ENCODE assay signal across 24 mouse cellular contexts in genomic region chr17:75208164-75208698, GRCm38 (mm10).
DNase-seq lines count a peak whose midpoint lies in the region; ATAC-seq lines count a peak whose summit lies in the region.
"Had no signal": no experiment of that assay in that cellular context is flagged by ENCODE, and none has a peak within 500 bp of the region (broad histone marks: within the 10 kb centered on the region; RNA-seq: fewer than 3 reads in every experiment).

No protein-coding gene starts in this region.

- 33% methylated on average over 7 of the region's 7 CpGs for WGBS in intestine, embryonic 14.5 days
- WGBS in intestine, embryonic 16.5 days: 42% methylated on average over 7 of the region's 7 CpGs
- WGBS in kidney, embryonic 16.5 days: 37% methylated on average over 7 of the region's 7 CpGs

- no peaks in the 10 kb centered on the region for H3K9me3 ChIP-seq in intestine, embryonic 14.5 days (ENCODE audit: control insufficient read depth, low read length)
- H3K9me3 ChIP-seq in intestine, embryonic 16.5 days (ENCODE audit: control insufficient read depth, low read length): no peaks in the 10 kb centered on the region
- H3K9me3 ChIP-seq in kidney, embryonic 16.5 days (ENCODE audit: low read length): 0 out of 2 replicates have a peak, but pooled peaks cover 4% of the 10 kb centered on the region
- H3K9me3 ChIP-seq: forebrain, embryonic 10.5 days; forebrain, embryonic 13.5 days; hindbrain, embryonic 12.5 days; hindbrain, embryonic 15.5 days had no signal

- no peak overlapping the region for H3K4me2 ChIP-seq in intestine, embryonic 14.5 days (ENCODE audit: low read length)
- no peak overlapping the region for H3K4me2 ChIP-seq in intestine, embryonic 16.5 days (ENCODE audit: low read depth, low read length)
- no peak overlapping the region for H3K4me2 ChIP-seq in kidney, embryonic 16.5 days (replicated peaks; ENCODE audit: low read depth, low read length)
- H3K4me2 ChIP-seq: forebrain, embryonic 13.5 days; heart, embryonic 11.5 days; hindbrain, embryonic 12.5 days; hindbrain, embryonic 15.5 days had no signal

- H3K27me3 ChIP-seq in intestine, embryonic 14.5 days (replicated peaks; ENCODE audit: control insufficient read depth, insufficient read depth, low read length): no peaks in the 10 kb centered on the region
- no peaks in the 10 kb centered on the region for H3K27me3 ChIP-seq in intestine, embryonic 16.5 days (replicated peaks; ENCODE audit: control insufficient read depth, insufficient read depth, low read length)
- no peaks in the 10 kb centered on the region for H3K27me3 ChIP-seq in kidney, embryonic 16.5 days (ENCODE audit: insufficient read depth, low read length)
- H3K27me3 ChIP-seq: forebrain, embryonic 13.5 days; hindbrain, embryonic 12.5 days; hindbrain, embryonic 15.5 days had no signal

- no peak for DNase-seq in intestine, embryonic 14.5 days (ENCODE audit: low spot score)
- no peak for DNase-seq in kidney, adult 11 months
- peak; percentile 36 for DNase-seq in kidney, postnatal 14 days
- no peak for DNase-seq in kidney, postnatal 36 days
- DNase-seq in mesoderm, embryonic 11.5 days (ENCODE audit: low read depth, low spot score): peak; percentile 40
- no peak for DNase-seq in adrenal gland, postnatal 10 days
- DNase-seq: adrenal gland, adult 2 months; adrenal gland, postnatal 25 days; cerebellum, adult 11-12 months; cerebellum, adult 8-10 months; cerebellum, postnatal 10 days; cerebellum, postnatal 36 days; gastrocnemius, adult 2 months; gastrocnemius, postnatal 14 days; heart, adult 11 months had no signal

- ATAC-seq in intestine, embryonic 14.5 days (replicated peaks; ENCODE audit: low FRiP score, low TSS enrichment, low read depth): peak; percentile 66; the same call in 1 of the 2 replicates
- ATAC-seq in intestine, embryonic 16.5 days: no peak
- ATAC-seq in kidney, embryonic 16.5 days (ENCODE audit: low FRiP score, low TSS enrichment): peak; percentile 72; the same call in 1 of the 2 replicates
- ATAC-seq: CD4-positive, CD25-positive, alpha-beta regulatory T cell, adult 4 months; forebrain, embryonic 13.5 days; forebrain, embryonic 16.5 days had no signal

- H3K27ac ChIP-seq in intestine, embryonic 14.5 days (ENCODE audit: low read depth): no peak overlapping the region
- no peak overlapping the region for H3K27ac ChIP-seq in intestine, embryonic 16.5 days (ENCODE audit: low read length)
- peak overlapping the region; percentile 65 for H3K27ac ChIP-seq in kidney, embryonic 16.5 days (ENCODE audit: low read length)
- H3K27ac ChIP-seq: forebrain, embryonic 10.5 days; forebrain, embryonic 13.5 days; gastrocnemius, adult 2 months; hindbrain, embryonic 12.5 days; hindbrain, embryonic 15.5 days had no signal

- no peak overlapping the region for H3K9ac ChIP-seq in intestine, embryonic 14.5 days (ENCODE audit: low read length)
- H3K9ac ChIP-seq in intestine, embryonic 16.5 days (ENCODE audit: low read depth, low read length): no peak overlapping the region
- no peak overlapping the region for H3K9ac ChIP-seq in kidney, embryonic 16.5 days (replicated peaks; ENCODE audit: low read length)
- H3K9ac ChIP-seq: forebrain, embryonic 13.5 days; hindbrain, embryonic 12.5 days; hindbrain, embryonic 15.5 days had no signal

- no peak overlapping the region for H3K4me3 ChIP-seq in intestine, embryonic 14.5 days (ENCODE audit: low read depth, low read length)
- no peak overlapping the region for H3K4me3 ChIP-seq in intestine, embryonic 16.5 days (ENCODE audit: low read length)
- H3K4me3 ChIP-seq in kidney, embryonic 16.5 days (ENCODE audit: low read length): no peak overlapping the region
- H3K4me3 ChIP-seq: forebrain, embryonic 10.5 days; forebrain, embryonic 13.5 days; gastrocnemius, adult 2 months; hindbrain, embryonic 12.5 days; hindbrain, embryonic 15.5 days had no signal

- H3K36me3 ChIP-seq in intestine, embryonic 14.5 days (ENCODE audit: control insufficient read depth, insufficient read depth, low read length): no peaks in the 10 kb centered on the region
- no peaks in the 10 kb centered on the region for H3K36me3 ChIP-seq in intestine, embryonic 16.5 days (ENCODE audit: control insufficient read depth, insufficient read depth, low read length)
- H3K36me3 ChIP-seq in kidney, embryonic 16.5 days (ENCODE audit: insufficient read depth, low read length): no peaks in the 10 kb centered on the region; the same call in 1 of the 2 replicates
- H3K36me3 ChIP-seq: forebrain, embryonic 10.5 days; hindbrain, embryonic 12.5 days; hindbrain, embryonic 15.5 days had no signal

- no peaks in the 10 kb centered on the region; the same call in 1 of the 2 replicates for H3K4me1 ChIP-seq in intestine, embryonic 14.5 days (replicated peaks; ENCODE audit: control insufficient read depth, insufficient read depth, low read length)
- H3K4me1 ChIP-seq in intestine, embryonic 16.5 days (ENCODE audit: control insufficient read depth, insufficient read depth, low read length): no peaks in the 10 kb centered on the region
- peaks cover 36% of the 10 kb centered on the region for H3K4me1 ChIP-seq in kidney, embryonic 16.5 days (ENCODE audit: insufficient read depth, low read length)
- H3K4me1 ChIP-seq: forebrain, embryonic 13.5 days; hindbrain, embryonic 12.5 days; hindbrain, embryonic 15.5 days had no signal

Comparison
In these comparisons a context has a peak if more than half of its experiments do, and no peak if none do; other contexts are left out.
1. DNase-seq: peak in kidney, postnatal 14 days (single experiment) and mesoderm, embryonic 11.5 days (single experiment); none in intestine, embryonic 14.5 days (single experiment), kidney, adult 11 months (single experiment), kidney, postnatal 36 days (0 of 2) and adrenal gland, postnatal 10 days (single experiment).